In the genomic region with DNA sequence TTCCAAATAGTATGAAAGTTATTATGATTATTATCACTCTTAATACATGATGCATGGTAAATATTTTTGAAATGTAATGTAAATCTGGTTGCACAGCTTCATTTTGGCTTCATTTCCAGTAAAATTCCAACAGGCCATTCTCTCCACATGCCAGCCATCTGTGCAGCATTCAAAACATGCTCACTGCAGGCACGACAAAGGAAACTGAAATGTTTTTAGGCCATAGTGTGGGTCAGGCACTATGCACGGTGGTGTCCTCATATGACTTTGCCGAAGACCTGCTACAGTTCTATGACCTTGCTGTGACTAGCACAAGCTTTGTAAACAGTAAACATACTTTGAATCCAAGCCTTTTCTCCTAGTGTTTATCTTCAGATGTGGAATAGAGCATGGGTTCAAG, we compare ENCODE assay signal across 21 mouse cellular contexts.
A peak's percentile ranks its signal among the peaks of the same experiment; 100 is the strongest.
DNase-seq lines count a peak whose midpoint lies in the region; ATAC-seq lines count a peak whose summit lies in the region.
"Had no signal": no experiment of that assay in that cellular context is flagged by ENCODE, and none has a peak within 500 bp of the region (broad histone marks: within the 10 kb centered on the region; RNA-seq: fewer than 3 reads in every experiment).

No protein-coding gene starts in this region.

- no peak overlapping the region for H3K27ac ChIP-seq in forebrain, embryonic 14.5 days (ENCODE audit: low read depth, low read length)
- H3K27ac ChIP-seq in forebrain, embryonic 11.5 days (ENCODE audit: low read depth, low read length) = no peak overlapping the region
- H3K27ac ChIP-seq: embryonic facial prominence, embryonic 12.5 days; hindbrain, embryonic 12.5 days; hindbrain, postnatal 0 days; intestine, embryonic 15.5 days; macrophage; midbrain, embryonic 13.5 days had no signal

- no peak overlapping the region for H3K4me2 ChIP-seq in forebrain, embryonic 14.5 days (ENCODE audit: low read length)
- no peak overlapping the region for H3K4me2 ChIP-seq in forebrain, embryonic 11.5 days (ENCODE audit: low read depth, low read length, severe bottlenecking)
- H3K4me2 ChIP-seq: embryonic facial prominence, embryonic 12.5 days; hindbrain, embryonic 12.5 days; intestine, embryonic 15.5 days; midbrain, embryonic 13.5 days had no signal

- H3K4me3 ChIP-seq in forebrain, embryonic 14.5 days (ENCODE audit: low read depth, low read length) = no peak overlapping the region
- no peak overlapping the region for H3K4me3 ChIP-seq in forebrain, embryonic 11.5 days (ENCODE audit: low read depth, low read length)
- H3K4me3 ChIP-seq: embryonic facial prominence, embryonic 12.5 days; hindbrain, embryonic 12.5 days; intestine, embryonic 15.5 days; midbrain, embryonic 13.5 days had no signal

- no peak overlapping the region for H3K9ac ChIP-seq in forebrain, embryonic 14.5 days (ENCODE audit: low read length)
- H3K9ac ChIP-seq in forebrain, embryonic 11.5 days (ENCODE audit: low read length) = no peak overlapping the region
- H3K9ac ChIP-seq: embryonic facial prominence, embryonic 12.5 days; hindbrain, embryonic 12.5 days; intestine, embryonic 15.5 days; midbrain, embryonic 13.5 days had no signal

- intact Hi-C loops in heart, postnatal 10 days (cut with DNase I) = no loop called here

- H3K9me3 ChIP-seq in forebrain, embryonic 14.5 days (replicated peaks; ENCODE audit: control insufficient read depth, low read length) = no peaks in the 10 kb centered on the region
- H3K9me3 ChIP-seq in forebrain, embryonic 11.5 days (ENCODE audit: control insufficient read depth, low read length) = no peaks in the 10 kb centered on the region; the same call in 1 of the 2 replicates
- H3K9me3 ChIP-seq: embryonic facial prominence, embryonic 12.5 days; hindbrain, embryonic 12.5 days; intestine, embryonic 15.5 days; midbrain, embryonic 13.5 days had no signal

- DNase-seq in forebrain, embryonic 14.5 days (ENCODE audit: low spot score) = peak; percentile 24
- no peak for DNase-seq in forebrain, embryonic 11.5 days (ENCODE audit: low spot score)
- DNase-seq in cerebellum, adult 11 months = peak; percentile 60
- DNase-seq in cerebellum, adult 8-10 months = peak; percentile 62
- DNase-seq in cerebellum, postnatal 25 days = peak; percentile 65 to 70
- DNase-seq in heart, postnatal 10 days = no peak
- DNase-seq in layer of hippocampus, postnatal 25 days (ENCODE audit: extremely low spot score in 1 of 2, low spot score in 1 of 2) = no peak
- DNase-seq: adrenal gland, postnatal 14 days; gastrocnemius, postnatal 10 days; kidney, adult 2 months; kidney, postnatal 36 days; layer of hippocampus, postnatal 36 days; liver; thymus, adult 2 months; thymus, postnatal 4 days had no signal

- no peaks in the 10 kb centered on the region for H3K4me1 ChIP-seq in forebrain, embryonic 14.5 days (ENCODE audit: control insufficient read depth, insufficient read depth, low read length)
- H3K4me1 ChIP-seq in forebrain, embryonic 11.5 days (replicated peaks; ENCODE audit: control insufficient read depth, insufficient read depth, low read length) = no peaks in the 10 kb centered on the region
- H3K4me1 ChIP-seq: embryonic facial prominence, embryonic 12.5 days; intestine, embryonic 15.5 days had no signal

- H3K27me3 ChIP-seq in forebrain, embryonic 14.5 days (replicated peaks; ENCODE audit: control insufficient read depth, insufficient read depth, low read length) = no peaks in the 10 kb centered on the region
- no peaks in the 10 kb centered on the region for H3K27me3 ChIP-seq in forebrain, embryonic 11.5 days (ENCODE audit: control insufficient read depth, insufficient read depth, low read length)
- H3K27me3 ChIP-seq: embryonic facial prominence, embryonic 12.5 days; hindbrain, embryonic 12.5 days; intestine, embryonic 15.5 days; midbrain, embryonic 13.5 days had no signal

- no peaks in the 10 kb centered on the region for H3K36me3 ChIP-seq in forebrain, embryonic 14.5 days (ENCODE audit: control insufficient read depth, insufficient read depth, low read length)
- no peaks in the 10 kb centered on the region for H3K36me3 ChIP-seq in forebrain, embryonic 11.5 days (ENCODE audit: control insufficient read depth, insufficient read depth, low read length)
- H3K36me3 ChIP-seq: embryonic facial prominence, embryonic 12.5 days; hindbrain, embryonic 12.5 days; intestine, embryonic 15.5 days; midbrain, embryonic 13.5 days had no signal

- ATAC-seq in forebrain, embryonic 14.5 days = no peak
- ATAC-seq in forebrain, embryonic 11.5 days (replicated peaks; ENCODE audit: low FRiP score) = no peak
- ATAC-seq: hindbrain, postnatal 0 days; intestine, embryonic 15.5 days; midbrain, embryonic 13.5 days had no signal

- WGBS in forebrain, embryonic 14.5 days = 80% methylated on average over 3 of the region's 3 CpGs
- WGBS in forebrain, embryonic 11.5 days = 88% methylated on average over 3 of the region's 3 CpGs

Comparison
In these comparisons a context has a peak if more than half of its experiments do, and no peak if none do; other contexts are left out.
1. DNase-seq: peak in forebrain, embryonic 14.5 days (single experiment), cerebellum, adult 11 months (single experiment), cerebellum, adult 8-10 months (single experiment) and cerebellum, postnatal 25 days (2 of 2); none in forebrain, embryonic 11.5 days (single experiment), heart, postnatal 10 days (0 of 2) and layer of hippocampus, postnatal 25 days (0 of 2).